Mouse (Mus musculus): Measurements from ENCODE around the gene Dnah1.

Dnah1 gene

DNA sequence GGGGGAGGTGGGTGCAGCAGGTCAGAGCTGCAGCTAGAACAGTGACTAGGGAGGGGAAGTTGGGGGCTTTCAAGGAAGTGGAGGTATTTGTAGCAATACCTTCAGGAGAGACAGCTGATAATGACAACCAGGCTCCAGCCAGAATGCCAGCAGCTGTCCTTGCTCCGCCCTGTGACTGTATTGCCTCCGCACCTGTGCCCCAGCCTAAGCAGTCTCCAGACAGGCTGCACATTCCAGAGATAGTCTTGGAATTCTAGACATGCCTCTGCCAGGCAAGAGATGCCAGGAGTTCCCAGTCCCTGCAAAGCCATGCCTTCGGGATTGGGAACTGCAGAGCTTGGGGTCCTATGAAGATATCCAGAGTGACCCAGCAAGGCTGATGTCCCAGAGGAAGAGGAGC is 111.2 kb downstream of the Dnah1 start:
- in situ Hi-C loops (cut with MboI; ENCODE audit: low pct_unique_long_range_greater_than_20kb in 1 of 2, low sequenced_read_pairs in 2 of 2, unreplicated experiment in 1 of 2) = no loop called here

DNA sequence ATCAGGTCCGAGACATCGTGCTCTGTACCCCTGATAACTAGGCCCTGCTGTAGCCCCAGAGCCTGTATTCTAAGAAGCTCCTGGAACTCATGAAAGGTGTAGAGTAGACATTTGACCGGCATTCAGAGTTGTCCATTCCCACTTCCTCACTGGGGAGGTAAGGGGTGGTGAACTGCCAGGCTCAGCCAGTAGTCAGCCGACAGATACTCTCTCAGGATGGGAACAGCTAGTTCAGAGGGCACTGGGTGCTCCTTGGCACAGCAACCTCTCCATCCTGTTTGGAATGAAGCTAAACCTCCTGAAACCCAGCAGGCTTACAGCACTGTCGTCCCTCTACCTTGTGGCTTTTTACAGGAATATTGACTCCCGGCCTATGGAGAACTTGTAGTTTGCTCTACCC is 111.8 kb downstream of the Dnah1 start:
- in situ Hi-C loops (cut with MboI; ENCODE audit: low pct_unique_long_range_greater_than_20kb in 1 of 2, low sequenced_read_pairs in 2 of 2, unreplicated experiment in 1 of 2) = no loop called here

Data from mouse embryonic stem cell (cell line).